Mouse (Mus musculus) stomach, embryonic 15.5 days (tissue): ENCODE results near the gene Krt10. TPM values are rescaled to one million over a fixed set of nuclear protein-coding genes. Genes with fewer than 3 reads are reported as not detected.

Source experiments
- ATAC-seq: fragments of 200-750 bp; cut with Nextera tagmentation; 2 replicates; pipeline ENCODE4 v1.8.0; 2017; ENCODE audit warnings: low read depth, moderate number of reproducible peaks, moderate TSS enrichment; ENCODE audit not compliant: insufficient read depth, low FRiP score
- H3K27ac ChIP-seq: fragments of 300-500 bp; sonication (generic); 2 replicates; pipeline ENCODE4 v1.5.1; 2015; ENCODE audit warnings: mild to moderate bottlenecking, inconsistent platforms
- H3K27me3 ChIP-seq: fragments of 300-500 bp; sonication (generic); replicated peaks from 2 replicates; pipeline ENCODE4 v1.6.1; 2015; ENCODE audit warnings: inconsistent platforms
- H3K36me3 ChIP-seq: fragments of 300-500 bp; sonication (generic); 2 replicates; pipeline ENCODE4 v1.6.1; 2015; ENCODE audit warnings: inconsistent platforms
- H3K4me1 ChIP-seq: fragments of 300-500 bp; sonication (generic); 2 replicates; pipeline ENCODE4 v1.6.1; 2015; ENCODE audit warnings: inconsistent platforms
- H3K4me2 ChIP-seq: fragments of 300-500 bp; sonication (generic); 2 replicates; pipeline ENCODE4 v1.6.1; 2015; ENCODE audit warnings: mild to moderate bottlenecking, inconsistent platforms
- H3K4me3 ChIP-seq: fragments of 300-500 bp; sonication (generic); replicated peaks from 2 replicates; pipeline ENCODE4 v1.5.1; 2015; ENCODE audit warnings: inconsistent platforms
- H3K9ac ChIP-seq: fragments of 300-500 bp; sonication (generic); 2 replicates; pipeline ENCODE4 v1.6.1; 2015; ENCODE audit warnings: inconsistent platforms
- H3K9me3 ChIP-seq: fragments of 300-500 bp; sonication (generic); 2 replicates; pipeline ENCODE4 v1.6.1; 2016; ENCODE audit warnings: inconsistent platforms
- WGBS: fragments of 180-500 bp; shearing (Covaris S2); methylation state at CpG from one replicate; pipeline ENCODE4 v1.1.7; 2015; 5-methylcytosine and 5-hydroxymethylcytosine counted together
- polyA plus RNA-seq: library from polyadenylated mRNA; unstranded; fragments of >200 nt; fragmentation: Nextera tagmentation; extraction: Ambion mirVana; gene quantifications from 2 replicates; pipeline ENCODE4 v1.2.1, GENCODE M21; 2015

The Krt10 gene
- polyA plus RNA-seq, 1 experiment from 2014 or later: 24.5 TPM

DNA sequence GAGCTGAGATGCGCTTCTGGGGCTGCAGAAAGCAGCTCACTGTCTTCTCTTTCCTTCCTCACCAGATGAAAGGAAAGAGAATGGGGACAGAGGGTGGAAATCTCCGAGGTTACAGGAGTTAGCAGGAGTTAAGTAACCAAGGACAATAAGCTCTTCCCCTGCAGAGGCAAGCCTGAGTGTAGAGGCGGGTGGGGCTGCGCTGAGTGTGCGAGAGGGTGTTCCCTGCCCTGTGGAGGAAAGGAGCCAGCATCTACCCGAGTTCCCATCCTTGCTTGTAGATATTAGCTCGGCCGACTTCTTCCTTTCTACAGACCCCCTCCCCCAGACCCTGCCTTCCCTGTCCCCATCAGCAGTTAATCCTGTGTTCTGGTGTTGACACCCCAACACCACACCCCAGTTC lies 9.7 kb upstream of the Krt10 start:
- no peak overlapping the region for H3K9ac ChIP-seq
- H3K36me3 ChIP-seq: no peaks in the 10 kb centered on the region
- no peaks in the 10 kb centered on the region for H3K9me3 ChIP-seq
- ATAC-seq: no peak
- no peaks in the 10 kb centered on the region for H3K4me1 ChIP-seq
- H3K27ac ChIP-seq: no peak overlapping the region
- no peak overlapping the region for H3K4me2 ChIP-seq
- H3K4me3 ChIP-seq: no peak overlapping the region
- 52% methylated on average over 8 of the region's 8 CpGs for WGBS
- no peaks in the 10 kb centered on the region for H3K27me3 ChIP-seq

DNA sequence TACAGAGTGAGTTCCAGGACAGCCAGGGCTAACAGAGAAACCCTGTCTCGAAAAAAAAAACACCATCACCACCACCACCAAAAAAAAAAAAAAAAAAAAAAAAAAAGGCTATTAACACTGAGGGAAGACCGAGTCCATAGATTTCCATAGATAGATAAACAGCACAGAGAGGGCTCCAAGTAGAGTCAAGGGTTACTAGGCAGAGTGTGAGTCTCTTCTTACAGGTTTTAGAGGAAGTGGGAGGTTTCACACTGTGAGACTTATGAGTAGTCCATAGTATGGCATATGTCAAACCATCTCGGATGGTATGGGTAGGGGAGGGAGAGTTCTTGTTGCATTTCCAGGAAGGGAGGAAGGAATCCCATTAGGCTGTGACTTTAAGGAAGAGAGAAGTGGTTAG lies 8.9 kb upstream of the Krt10 start:
- ATAC-seq: no peak
- Histone ChIP-seq H3K4me1 (no peaks in the 10 kb centered on the region), H3K4me2 (no peak overlapping the region), H3K27ac (no peak overlapping the region), H3K9ac (no peak overlapping the region), H3K9me3 (no peaks in the 10 kb centered on the region), H3K36me3 (no peaks in the 10 kb centered on the region), H3K27me3 (no peaks in the 10 kb centered on the region), H3K4me3 (no peak overlapping the region)
- 64% methylated on average over 3 of the region's 3 CpGs for WGBS

DNA sequence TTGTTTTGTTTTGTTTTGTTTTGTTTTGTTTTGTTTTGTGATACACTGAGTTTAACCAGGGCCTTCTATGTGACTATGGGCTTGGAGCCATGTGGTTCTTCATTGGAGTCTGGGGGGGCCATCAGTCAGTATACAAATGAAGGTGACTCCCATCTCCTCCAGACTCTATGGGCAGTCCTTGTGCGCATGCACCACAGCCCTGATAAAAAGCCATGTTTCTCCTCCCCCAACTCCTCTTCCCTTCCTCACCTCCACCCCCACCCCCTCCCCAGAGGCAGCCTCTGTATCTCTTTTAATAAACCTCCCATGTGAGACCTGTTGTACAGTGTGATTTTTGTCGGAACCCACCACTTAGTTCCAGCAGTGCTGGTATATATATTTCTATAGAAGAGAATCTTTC lies 7.5 kb upstream of the Krt10 start:
- no peaks in the 10 kb centered on the region for H3K4me1 ChIP-seq
- ATAC-seq: no peak
- H3K4me3 ChIP-seq: no peak overlapping the region
- no peak overlapping the region for H3K4me2 ChIP-seq
- no peaks in the 10 kb centered on the region for H3K36me3 ChIP-seq
- H3K27ac ChIP-seq: no peak overlapping the region
- 92% methylated on average over 2 of the region's 2 CpGs for WGBS
- no peak overlapping the region for H3K9ac ChIP-seq
- no peaks in the 10 kb centered on the region for H3K9me3 ChIP-seq
- H3K27me3 ChIP-seq: no peaks in the 10 kb centered on the region

DNA sequence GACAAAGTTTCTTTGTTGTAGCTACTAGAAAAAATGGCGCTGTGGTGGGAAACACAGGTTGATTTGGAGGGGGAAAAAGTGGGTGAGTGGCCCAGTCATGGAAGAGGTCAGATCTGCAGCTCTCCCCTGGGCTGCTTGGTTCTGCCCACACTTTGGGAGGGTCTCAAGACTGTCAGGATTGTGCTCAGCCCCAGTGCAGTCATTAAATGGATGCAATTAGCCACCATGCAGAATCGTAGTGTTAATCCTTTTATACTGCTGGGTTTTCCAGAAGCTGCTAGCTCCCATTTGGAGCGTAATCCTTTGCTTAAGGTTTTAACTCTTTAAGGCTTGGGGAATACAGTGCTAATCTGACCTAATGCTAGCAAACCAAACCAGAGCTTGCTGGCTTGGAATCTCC lies 6.9 kb upstream of the Krt10 start:
- no peaks in the 10 kb centered on the region for H3K36me3 ChIP-seq
- no peaks in the 10 kb centered on the region for H3K27me3 ChIP-seq
- no peaks in the 10 kb centered on the region for H3K9me3 ChIP-seq
- WGBS: 56% methylated on average over 3 of the region's 3 CpGs
- no peaks in the 10 kb centered on the region for H3K4me1 ChIP-seq
- H3K4me3 ChIP-seq: no peak overlapping the region
- no peak overlapping the region for H3K9ac ChIP-seq
- no peak overlapping the region for H3K4me2 ChIP-seq
- no peak overlapping the region for H3K27ac ChIP-seq
- ATAC-seq: no peak

DNA sequence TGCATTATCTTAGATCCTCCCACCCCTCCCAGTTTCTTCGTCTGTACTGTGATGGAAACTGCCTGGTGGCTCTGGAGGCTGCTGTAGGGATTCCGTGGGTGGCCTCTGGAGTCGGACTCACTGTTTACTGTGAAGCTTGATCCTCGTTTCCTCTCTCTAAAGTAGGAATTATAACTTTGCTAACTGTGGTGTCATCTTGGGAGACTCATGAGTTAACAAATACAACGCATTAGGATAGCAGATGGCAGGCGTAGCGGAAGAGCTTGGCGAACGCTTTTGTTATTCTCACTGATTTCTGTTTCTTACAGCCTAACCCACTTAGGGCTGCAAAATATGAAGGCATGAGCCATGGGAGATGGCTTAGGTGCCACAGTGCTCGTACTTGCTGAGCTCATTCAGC lies 3.3 kb upstream of the Krt10 start:
- H3K36me3 ChIP-seq: no peaks in the 10 kb centered on the region
- whole genome bisulfite sequencing: 66% methylated on average over 10 of the region's 10 CpGs
- H3K4me3 ChIP-seq: no peak overlapping the region
- no peaks in the 10 kb centered on the region; the same call in 1 of the 2 replicates for H3K4me1 ChIP-seq
- H3K4me2 ChIP-seq: peak overlapping the region; percentile 14; the same call in 1 of the 2 replicates
- H3K9me3 ChIP-seq: no peaks in the 10 kb centered on the region
- H3K9ac ChIP-seq: no peak overlapping the region
- no peaks in the 10 kb centered on the region for H3K27me3 ChIP-seq
- H3K27ac ChIP-seq: peak overlapping the region; percentile 52
- ATAC-seq: no peak

DNA sequence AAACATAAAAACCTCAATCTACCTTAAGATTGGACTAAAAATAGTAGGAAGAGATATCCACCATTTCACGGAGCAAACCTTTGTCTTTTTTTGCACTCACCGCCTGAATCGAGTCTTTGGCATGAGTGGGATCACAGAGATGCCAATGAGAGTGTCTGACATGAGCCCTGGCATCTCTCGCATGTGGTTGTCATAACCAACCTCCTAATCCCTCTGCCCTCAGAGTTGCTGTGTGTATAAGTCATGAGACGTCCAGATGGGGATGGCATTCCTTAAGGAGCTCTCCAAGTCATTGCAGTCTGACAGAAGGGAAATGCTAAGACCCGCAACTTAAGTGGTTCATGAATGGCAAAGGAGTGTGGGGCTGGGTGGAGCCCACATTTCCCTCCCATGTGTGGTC lies 2.2 kb upstream of the Krt10 start:
- Histone ChIP-seq H3K27ac (no peak overlapping the region), H3K9me3 (no peaks in the 10 kb centered on the region), H3K4me3 (no peak overlapping the region), H3K27me3 (no peaks in the 10 kb centered on the region), H3K36me3 (no peaks in the 10 kb centered on the region), H3K4me2 (no peak overlapping the region), H3K4me1 (no peaks in the 10 kb centered on the region; the same call in 1 of the 2 replicates), H3K9ac (no peak overlapping the region)
- ATAC-seq: no peak
- WGBS: 71% methylated on average over 6 of the region's 6 CpGs

DNA sequence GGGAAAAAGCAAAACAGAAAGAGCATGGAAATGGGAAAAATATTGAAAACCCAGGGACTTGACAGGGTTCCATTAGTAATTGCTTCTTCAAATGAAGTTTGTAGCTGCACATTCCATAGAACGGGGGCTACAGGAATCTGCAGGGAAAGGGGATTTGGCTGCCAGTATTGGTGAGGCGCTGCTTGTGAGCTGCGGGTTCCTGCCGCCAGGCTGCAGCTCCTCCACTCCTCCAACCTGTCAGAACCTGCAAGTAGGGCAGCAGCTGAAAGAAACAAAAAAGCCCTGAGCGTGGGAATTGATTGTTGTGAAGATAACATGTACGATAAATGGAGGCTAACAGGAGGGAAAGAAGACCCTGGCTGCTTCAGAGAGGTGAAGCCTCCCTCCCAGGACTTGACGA lies 1.7 kb upstream of the Krt10 start:
- H3K4me3 ChIP-seq: no peak overlapping the region
- H3K4me1 ChIP-seq: no peaks in the 10 kb centered on the region; the same call in 1 of the 2 replicates
- H3K9me3 ChIP-seq: no peaks in the 10 kb centered on the region
- no peak for ATAC-seq
- no peak overlapping the region for H3K27ac ChIP-seq
- H3K9ac ChIP-seq: no peak overlapping the region
- no peak overlapping the region for H3K4me2 ChIP-seq
- 55% methylated on average over 7 of the region's 7 CpGs for WGBS
- no peaks in the 10 kb centered on the region for H3K27me3 ChIP-seq
- H3K36me3 ChIP-seq: no peaks in the 10 kb centered on the region

DNA sequence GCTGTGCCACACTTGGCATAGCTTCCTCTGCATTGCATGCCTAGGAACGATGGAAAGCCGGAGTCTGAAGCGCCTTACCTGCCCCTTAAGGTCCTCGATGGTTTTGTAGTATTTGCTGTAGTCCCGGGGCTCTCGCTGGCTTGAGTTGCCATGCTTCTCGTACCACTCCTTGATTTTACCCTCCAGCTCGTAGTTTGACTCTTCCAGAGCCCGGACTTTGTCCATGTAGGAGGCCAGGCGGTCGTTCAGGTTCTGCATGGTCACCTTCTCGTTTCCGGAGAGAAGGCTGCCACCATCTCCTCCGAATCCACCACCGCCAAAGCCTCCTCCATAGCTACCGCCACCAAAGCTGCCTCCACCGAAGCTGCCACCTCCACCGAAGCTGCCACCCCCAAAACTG lies 503 bp downstream of the Krt10 start:
- Histone ChIP-seq H3K27me3 (no peaks in the 10 kb centered on the region), H3K4me2 (no peak overlapping the region), H3K36me3 (no peaks in the 10 kb centered on the region), H3K4me1 (no peaks in the 10 kb centered on the region; the same call in 1 of the 2 replicates), H3K4me3 (no peak overlapping the region), H3K27ac (no peak overlapping the region), H3K9me3 (no peaks in the 10 kb centered on the region), H3K9ac (no peak overlapping the region)
- 92% methylated on average over 18 of the region's 18 CpGs for WGBS
- ATAC-seq: no peak

DNA sequence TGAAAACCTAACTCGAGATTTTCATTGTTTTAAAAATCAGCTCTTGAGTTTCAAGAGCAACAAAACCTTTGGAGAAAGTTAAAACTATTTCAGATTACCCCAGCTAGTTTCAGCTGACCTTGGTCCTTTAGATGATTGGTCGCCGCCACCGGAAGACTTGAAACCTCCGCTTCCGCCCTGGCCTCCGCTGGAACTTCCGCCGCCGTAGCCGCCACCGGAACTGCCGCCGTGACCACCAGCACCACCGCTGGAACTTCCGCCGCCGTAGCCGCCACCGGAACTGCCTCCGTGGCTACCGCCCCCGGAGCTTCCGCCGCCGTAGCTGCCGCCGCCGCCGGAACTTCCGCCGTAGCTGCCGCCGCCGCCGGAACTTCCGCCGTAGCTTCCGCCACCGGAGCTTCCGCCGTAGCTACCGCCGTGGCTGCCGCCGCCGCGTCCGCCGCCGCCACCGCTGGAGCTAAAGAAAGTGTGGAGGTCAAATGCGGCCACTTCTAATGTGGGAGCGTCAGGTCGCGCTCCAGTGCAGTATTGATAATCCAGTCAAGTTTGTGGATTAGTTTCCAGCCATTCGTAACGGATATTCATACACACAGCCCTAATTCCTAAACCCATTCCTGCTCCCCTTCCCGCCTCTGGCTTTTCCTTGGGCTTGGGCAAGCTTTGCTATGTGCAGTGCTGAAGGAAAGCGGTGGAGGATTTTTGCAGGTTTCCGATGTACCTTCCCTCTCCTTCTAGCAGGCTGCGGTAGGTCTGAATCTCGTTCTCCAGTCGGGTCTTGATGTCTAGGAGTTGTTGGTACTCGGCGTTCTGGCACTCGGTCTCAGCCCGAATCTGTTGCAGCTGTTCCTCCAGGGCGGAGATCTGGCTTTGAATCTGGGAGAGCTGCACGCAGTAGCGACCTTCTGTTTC lies 3.1 kb downstream of the Krt10 start:
- no peaks in the 10 kb centered on the region for H3K36me3 ChIP-seq
- H3K4me3 ChIP-seq: peak overlapping the region; percentile 53
- peak overlapping the region; percentile 55 for H3K4me2 ChIP-seq
- H3K4me1 ChIP-seq: no peaks in the 10 kb centered on the region; the same call in 1 of the 2 replicates
- no peaks in the 10 kb centered on the region for H3K9me3 ChIP-seq
- no peaks in the 10 kb centered on the region for H3K27me3 ChIP-seq
- WGBS: under 1% methylated on average over 69 of the region's 71 CpGs
- ATAC-seq: peak; percentile 78
- H3K9ac ChIP-seq: peak overlapping the region; percentile 32
- peak overlapping the region; percentile 97 for H3K27ac ChIP-seq

DNA sequence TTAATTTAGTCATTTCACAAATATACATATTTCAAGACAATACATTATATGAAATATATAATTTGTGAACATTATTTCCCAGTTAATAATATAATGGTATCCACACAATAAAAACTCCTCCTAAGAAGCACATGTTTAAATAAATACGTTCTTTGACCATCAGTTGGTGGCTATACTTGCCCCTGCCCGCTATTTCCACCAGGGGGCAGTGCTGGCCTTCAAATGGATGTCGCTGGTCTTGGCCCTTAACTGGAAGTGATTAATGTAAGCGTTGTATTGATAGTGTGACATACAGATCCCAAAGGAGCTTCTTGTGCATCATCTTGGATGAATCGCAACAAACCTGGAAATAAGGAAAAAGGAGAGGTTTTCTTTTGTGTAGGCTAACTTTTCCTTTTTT lies 9.6 kb downstream of the Krt10 start:
- no peak for ATAC-seq
- 16% methylated on average over 5 of the region's 5 CpGs for WGBS
- Histone ChIP-seq H3K36me3 (no peaks in the 10 kb centered on the region), H3K27ac (no peak overlapping the region), H3K4me3 (no peak overlapping the region), H3K9me3 (no peaks in the 10 kb centered on the region), H3K4me2 (no peak overlapping the region), H3K9ac (no peak overlapping the region), H3K4me1 (no peaks in the 10 kb centered on the region), H3K27me3 (0 out of 2 replicates have a peak, but pooled peaks cover 2% of the 10 kb centered on the region)

DNA sequence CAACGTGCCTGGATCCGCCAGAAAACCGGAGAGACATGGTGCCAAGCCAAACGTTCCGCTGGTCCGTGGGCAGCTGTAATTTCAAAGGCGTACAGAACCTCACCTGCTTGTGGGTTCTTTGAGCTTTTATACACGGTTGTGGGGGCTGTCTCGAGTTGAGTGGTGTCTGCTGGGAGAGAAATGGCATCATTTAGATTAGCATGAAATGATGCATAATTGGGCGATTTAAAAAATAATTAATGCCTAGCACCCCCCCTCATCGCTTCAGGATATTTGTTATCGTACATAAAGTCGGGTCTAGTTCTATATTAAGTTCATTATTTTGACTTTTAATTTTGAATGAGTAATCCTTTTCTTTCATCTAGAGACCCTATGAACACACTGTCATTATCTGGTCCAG lies 14.4 kb downstream of the Krt10 start, which contains the start of gene Krt28:
TSS of gene Krt28 (minus strand) at position 101 of the 400 bp plus-strand sequence.
- H3K4me1 ChIP-seq: no peaks in the 10 kb centered on the region
- 78% methylated on average over 13 of the region's 13 CpGs for WGBS
- H3K27me3 ChIP-seq: 0 out of 2 replicates have a peak, but pooled peaks cover 3% of the 10 kb centered on the region
- H3K9ac ChIP-seq: no peak within 1 kb of the TSS
- no peak for ATAC-seq
- no peak within 1 kb of the TSS for H3K4me2 ChIP-seq
- H3K36me3 ChIP-seq: no peaks in the 10 kb centered on the region
- H3K4me3 ChIP-seq: no peak within 1 kb of the TSS
- H3K9me3 ChIP-seq: no peaks in the 10 kb centered on the region
- no peak within 1 kb of the TSS for H3K27ac ChIP-seq

DNA sequence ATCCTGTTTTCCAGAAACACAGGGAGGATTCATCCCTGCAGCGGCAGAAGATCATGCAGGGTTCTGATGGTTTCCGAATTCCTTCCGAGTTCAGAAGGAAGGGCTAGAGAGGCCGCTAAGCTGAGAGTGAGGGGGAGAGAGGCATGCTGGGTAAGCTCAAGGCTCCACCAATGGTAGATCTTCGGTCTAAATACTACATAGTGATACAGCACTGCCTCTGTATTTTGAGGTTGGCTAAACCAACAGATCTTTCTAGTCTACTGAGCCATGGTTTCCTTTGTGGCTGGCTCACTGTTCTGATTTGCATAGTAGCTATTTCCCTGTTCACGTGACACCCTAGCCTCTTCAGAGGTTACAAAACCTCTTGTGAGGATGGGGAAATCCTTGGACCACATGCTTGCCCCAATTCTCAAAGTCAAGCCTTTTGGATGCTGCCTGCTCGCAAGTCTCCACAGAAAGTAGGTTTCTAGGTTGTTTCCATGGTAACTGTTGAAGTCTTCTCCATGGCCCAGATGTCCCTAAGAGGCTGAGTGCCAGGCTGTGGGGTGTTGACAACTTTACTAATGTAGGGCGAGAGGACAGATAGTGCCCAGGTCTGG lies 19.2 kb downstream of the Krt10 start:
- Histone ChIP-seq H3K36me3 (no peaks in the 10 kb centered on the region), H3K9ac (no peak overlapping the region), H3K4me2 (no peak overlapping the region), H3K27me3 (0 out of 2 replicates have a peak, but pooled peaks cover 3% of the 10 kb centered on the region), H3K27ac (no peak overlapping the region), H3K4me1 (no peaks in the 10 kb centered on the region), H3K4me3 (no peak overlapping the region), H3K9me3 (no peaks in the 10 kb centered on the region)
- no peak for ATAC-seq
- 87% methylated on average over 8 of the region's 8 CpGs for WGBS
